Mouse (Mus musculus): ENCODE data around the gene Unc13c. TPM values are rescaled to one million over a fixed set of nuclear protein-coding genes. Genes with fewer than 3 reads are reported as not detected.

Unc13c gene
- total RNA-seq, 2 experiments from 2014 or later: not detected

- ATAC-seq (replicated peaks; ENCODE audit: low FRiP score, poor library complexity, severe bottlenecking): no peak
These were observed 297.0 kb downstream of the Unc13c start for GRCm38 (mm10) chr9:73671656-73672212.

DNA sequence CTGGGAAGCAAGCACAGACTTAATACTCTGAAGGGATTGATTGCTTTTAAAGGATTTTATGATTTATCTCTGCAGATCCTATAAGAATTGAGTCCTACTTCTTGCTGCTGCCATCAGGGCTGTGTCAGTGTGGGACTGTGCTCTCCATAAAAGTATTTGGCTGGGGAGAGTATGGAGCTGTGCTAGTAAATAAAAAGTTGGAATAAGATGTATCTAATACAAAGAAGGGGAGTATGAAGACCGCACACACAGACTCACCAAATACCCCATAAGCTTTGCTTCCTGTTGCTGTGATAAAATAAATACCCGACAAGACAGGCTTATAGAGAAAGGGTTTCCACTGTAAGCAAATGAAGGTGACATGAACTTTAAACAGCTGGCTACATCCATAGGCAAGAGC, 298.7 kb downstream of the Unc13c start:
- no peak for ATAC-seq (replicated peaks; ENCODE audit: low FRiP score, poor library complexity, severe bottlenecking)

GRCm38 (mm10) chr9:73662839-73663238, 305.9 kb downstream of the Unc13c start:
- ATAC-seq (replicated peaks; ENCODE audit: low FRiP score, poor library complexity, severe bottlenecking): no peak

DNA sequence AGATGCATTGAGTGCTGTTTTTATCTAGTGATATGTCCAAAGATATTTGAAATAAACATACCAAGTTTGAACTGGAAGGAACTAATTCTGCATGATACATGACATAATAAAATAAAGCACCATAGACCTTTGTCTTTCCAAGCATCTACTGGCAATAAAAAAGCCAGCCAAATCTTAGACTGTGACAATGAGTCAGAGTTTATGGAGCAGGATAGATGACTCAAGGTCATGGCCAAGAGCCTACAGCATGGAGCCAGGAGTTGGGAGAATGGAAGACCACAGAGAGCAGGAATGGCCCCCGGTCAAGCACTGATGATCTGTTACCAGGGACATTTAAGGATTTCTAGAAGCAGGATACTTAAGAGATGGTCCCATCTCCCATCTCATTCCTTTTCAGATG, 319.7 kb downstream of the Unc13c start:
- ATAC-seq (replicated peaks; ENCODE audit: low FRiP score, poor library complexity, severe bottlenecking): no peak

GRCm38 (mm10) chr9:73638119-73638518, 330.6 kb downstream of the Unc13c start:
- no peak for ATAC-seq (replicated peaks; ENCODE audit: low FRiP score, poor library complexity, severe bottlenecking)

- ATAC-seq (replicated peaks; ENCODE audit: low FRiP score, poor library complexity, severe bottlenecking): no peak
These were observed 343.6 kb downstream of the Unc13c start for GRCm38 (mm10) chr9:73625171-73625570.

DNA sequence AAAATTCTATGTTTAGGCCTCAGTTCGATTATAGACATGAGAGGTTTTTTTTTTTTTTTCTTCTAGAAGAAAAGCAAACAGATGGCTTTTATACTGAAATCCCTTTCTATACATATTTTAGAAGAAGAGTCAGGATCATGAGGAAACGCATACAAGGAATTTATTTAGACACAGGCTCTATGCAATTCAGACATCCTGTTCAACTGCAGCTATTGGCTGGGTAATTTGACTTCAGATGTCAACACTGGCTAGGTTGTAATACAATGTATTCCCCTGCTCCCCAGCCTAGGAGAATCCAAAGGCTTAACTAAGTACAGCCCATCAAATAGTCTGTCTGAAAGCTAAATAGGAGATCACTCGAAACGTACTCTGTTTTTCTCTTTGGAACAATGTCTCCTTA, 355.9 kb downstream of the Unc13c start:
- no peak for ATAC-seq (replicated peaks; ENCODE audit: low FRiP score, poor library complexity, severe bottlenecking)

DNA sequence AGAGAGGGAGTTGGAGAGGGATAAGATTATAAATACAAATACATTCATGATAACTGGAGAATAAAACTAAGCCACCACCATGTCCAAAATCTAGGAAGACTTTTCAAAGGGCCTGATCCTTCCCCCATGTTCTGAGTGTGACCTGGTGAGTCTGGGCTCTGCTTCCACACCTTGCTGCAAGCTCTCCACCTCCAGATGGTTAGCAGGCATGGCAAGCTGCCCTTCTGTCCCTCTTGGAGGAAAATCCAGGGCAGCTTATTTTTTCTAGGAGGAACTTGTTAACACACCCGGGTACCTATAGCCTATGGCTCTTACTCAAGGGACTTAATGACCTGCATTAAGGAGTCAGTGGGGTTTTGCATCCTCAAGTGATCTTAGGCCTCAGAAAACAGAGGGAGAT, 364.8 kb downstream of the Unc13c start:
- ATAC-seq (replicated peaks; ENCODE audit: low FRiP score, poor library complexity, severe bottlenecking): no peak

- ATAC-seq (replicated peaks; ENCODE audit: low FRiP score, poor library complexity, severe bottlenecking): no peak
These were observed 403.2 kb downstream of the Unc13c start for GRCm38 (mm10) chr9:73565558-73565957.

DNA sequence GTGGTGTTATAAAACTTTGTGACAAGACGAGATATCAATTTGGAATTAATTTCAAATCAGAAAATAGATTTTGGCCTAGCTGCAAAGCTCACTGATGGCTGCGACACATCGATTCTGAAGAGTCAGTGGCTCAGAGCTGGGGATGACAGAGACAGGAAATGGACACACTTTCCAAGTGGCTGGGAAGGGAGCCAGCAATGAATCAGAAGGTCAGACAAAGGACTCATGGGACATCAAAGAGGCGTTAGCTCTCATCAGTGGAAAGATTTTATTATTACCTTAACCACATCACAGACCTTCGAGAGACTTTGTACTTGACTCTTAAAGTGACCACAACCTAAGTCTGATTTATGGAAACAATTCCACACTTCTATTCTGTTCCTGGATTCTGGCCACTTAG, 408.7 kb downstream of the Unc13c start:
- ATAC-seq (replicated peaks; ENCODE audit: low FRiP score, poor library complexity, severe bottlenecking): no peak

DNA sequence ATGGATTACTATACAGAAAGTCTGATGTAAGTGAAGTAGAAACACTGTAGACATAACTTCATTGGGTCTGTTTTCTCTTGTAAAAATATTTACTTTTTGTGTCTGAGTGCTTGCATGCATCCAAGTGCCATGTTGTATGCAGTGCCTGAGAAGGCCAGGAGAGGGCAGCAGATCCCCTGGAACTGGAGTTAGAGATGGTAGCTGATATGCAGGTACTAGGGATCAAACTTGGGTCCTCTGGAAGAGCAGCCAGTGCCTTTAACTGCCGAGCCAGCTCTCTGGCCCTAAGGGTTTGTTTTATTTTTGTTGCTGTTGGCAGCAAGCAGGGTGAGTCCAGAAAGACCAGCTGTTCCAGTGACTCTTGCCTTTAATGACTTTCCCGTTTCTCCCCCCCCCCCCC, 411.0 kb downstream of the Unc13c start:
- no peak for ATAC-seq (replicated peaks; ENCODE audit: low FRiP score, poor library complexity, severe bottlenecking)

- no peak for ATAC-seq (replicated peaks; ENCODE audit: low FRiP score, poor library complexity, severe bottlenecking)
These were observed 413.4 kb downstream of the Unc13c start for GRCm38 (mm10) chr9:73555354-73555753.

DNA sequence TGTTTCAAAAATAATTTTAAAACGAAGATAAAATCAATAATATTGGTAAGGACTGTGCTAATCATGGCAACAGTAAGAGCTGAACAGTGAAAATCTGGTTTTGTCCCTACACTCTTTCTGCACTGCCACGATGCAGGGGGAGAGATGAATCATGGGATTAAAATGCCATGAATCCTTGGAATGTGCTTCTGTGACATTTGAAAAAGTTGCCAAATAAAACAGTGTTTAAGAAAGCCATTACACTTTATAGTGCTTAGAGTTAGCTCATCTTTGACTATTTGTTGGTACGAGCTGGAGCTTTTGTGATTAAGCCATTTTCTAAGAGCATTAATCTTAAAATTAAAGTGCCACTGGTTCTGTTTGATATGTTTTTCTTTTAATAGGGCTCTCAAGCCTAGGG, 496.2 kb downstream of the Unc13c start:
- no peak for ATAC-seq (replicated peaks; ENCODE audit: low FRiP score, poor library complexity, severe bottlenecking)

DNA sequence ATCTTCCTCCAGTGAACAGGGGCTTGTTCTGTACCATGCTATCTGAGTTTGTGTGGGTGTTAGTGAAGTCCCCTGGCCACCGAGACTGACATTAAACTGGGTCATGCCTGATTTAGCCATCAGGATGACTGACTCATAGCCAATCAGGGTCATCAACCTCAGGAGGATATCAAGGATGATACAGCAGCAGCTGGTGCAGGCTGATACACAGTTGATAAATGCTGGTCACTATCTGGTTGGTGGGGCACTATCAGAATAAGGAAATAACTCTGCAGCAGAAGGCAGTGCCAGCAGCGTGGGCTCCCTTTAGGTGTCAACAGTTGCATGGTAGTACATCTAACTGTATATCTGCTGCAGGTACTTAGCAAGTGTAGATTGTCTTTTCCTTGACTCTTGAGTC, 506.7 kb downstream of the Unc13c start:
- no peak for ATAC-seq (replicated peaks; ENCODE audit: low FRiP score, poor library complexity, severe bottlenecking)

GRCm38 (mm10) chr9:73450009-73450408, 518.8 kb downstream of the Unc13c start:
- ATAC-seq (replicated peaks; ENCODE audit: low FRiP score, poor library complexity, severe bottlenecking): no peak

DNA sequence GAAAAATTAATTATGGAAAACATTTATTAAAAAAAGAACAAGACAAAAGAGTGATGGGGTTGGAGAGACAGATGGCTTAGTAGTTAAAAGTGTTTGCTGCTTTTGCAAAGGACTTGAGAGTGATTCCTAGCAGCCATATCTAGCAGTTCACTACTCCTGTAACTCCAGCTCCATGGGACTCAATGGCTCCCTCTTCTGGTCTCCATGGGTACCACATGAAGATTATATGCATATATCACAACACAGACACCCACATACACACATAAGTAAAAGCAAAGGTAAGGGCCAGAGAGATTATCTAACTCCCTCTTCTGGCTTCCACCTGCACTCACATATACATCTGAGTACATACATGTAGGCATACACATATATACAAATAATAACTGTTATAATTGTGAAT, 519.5 kb downstream of the Unc13c start:
- no peak for ATAC-seq (replicated peaks; ENCODE audit: low FRiP score, poor library complexity, severe bottlenecking)

GRCm38 (mm10) chr9:73431925-73432324, 536.8 kb downstream of the Unc13c start:
- ATAC-seq (replicated peaks; ENCODE audit: low FRiP score, poor library complexity, severe bottlenecking): no peak

Other genes with a start within 250 kb of the Unc13c start
- not detected in 2 replicates for gene Wdr72, start 141.4 kb upstream of the Unc13c start, total RNA-seq (2015; ENCODE audit: low replicate concordance)
- gene Wdr72, start 141.4 kb upstream of the Unc13c start, total RNA-seq (2017; ENCODE audit: low replicate concordance): not detected in 2 replicates

Measured in erythroid progenitor cell, adult 5-6 weeks (primary cell).